Mouse (Mus musculus) left cerebral cortex, adult 9 months (tissue): ENCODE measurements around the gene Trhr2.

ENCODE experiments used
- DNase-seq, 2 experiments: peaks; one replicate each; pipeline ENCODE4 v3.0.0; 2022; ENCODE audit warnings: low spot score in 2 of 2

The Trhr2 gene

GRCm38 (mm10) chr8:122355642-122356606, 4.6 kb downstream of the Trhr2 start:
- DNase-seq: peak; percentile 70 to 80

GRCm38 (mm10) chr8:122354157-122354556, 6.4 kb downstream of the Trhr2 start:
- no peak for DNase-seq

GRCm38 (mm10) chr8:122350309-122351089, 10.0 kb downstream of the Trhr2 start:
- DNase-seq: no peak

- no peak for DNase-seq
These were observed 10.9 kb downstream of the Trhr2 start for GRCm38 (mm10) chr8:122349357-122350297.

GRCm38 (mm10) chr8:122347811-122348552, 12.6 kb downstream of the Trhr2 start:
- peak in 1 of 2 experiments; percentile 79 for DNase-seq

GRCm38 (mm10) chr8:122345181-122346095, 15.1 kb downstream of the Trhr2 start:
- DNase-seq: no peak

- no peak for DNase-seq
These were observed 16.3 kb downstream of the Trhr2 start for GRCm38 (mm10) chr8:122344219-122344618.

- DNase-seq: no peak
These were observed 16.8 kb downstream of the Trhr2 start for GRCm38 (mm10) chr8:122343758-122344157.

GRCm38 (mm10) chr8:122343341-122343740, 17.2 kb downstream of the Trhr2 start:
- DNase-seq: no peak

- peak; percentile 64 to 66 for DNase-seq
These were observed 17.7 kb downstream of the Trhr2 start for GRCm38 (mm10) chr8:122342806-122343209.

GRCm38 (mm10) chr8:122342362-122342761, 18.2 kb downstream of the Trhr2 start:
- no peak for DNase-seq

GRCm38 (mm10) chr8:122341790-122342189, 18.8 kb downstream of the Trhr2 start:
- DNase-seq: no peak

GRCm38 (mm10) chr8:122340761-122341160, 19.8 kb downstream of the Trhr2 start:
- DNase-seq: no peak

GRCm38 (mm10) chr8:122338852-122339251, 21.7 kb downstream of the Trhr2 start:
- DNase-seq: no peak

GRCm38 (mm10) chr8:122336251-122336910, 24.2 kb downstream of the Trhr2 start:
- no peak for DNase-seq

- no peak for DNase-seq
These were observed 24.8 kb downstream of the Trhr2 start for GRCm38 (mm10) chr8:122335638-122336250.

GRCm38 (mm10) chr8:122334791-122335490, 25.6 kb downstream of the Trhr2 start:
- no peak for DNase-seq

GRCm38 (mm10) chr8:122333531-122333930, 27.0 kb downstream of the Trhr2 start:
- no peak for DNase-seq
